Mouse (Mus musculus) thymus, postnatal 36 days (tissue): ENCODE data around the gene Med21.
A peak's percentile ranks its signal among the peaks of the same experiment; 100 is the strongest.

Experiments used
- DNase-seq, 2 experiments: peaks; one replicate each; pipeline ENCODE4 v3.0.0; 2022; ENCODE audit warnings: mixed read lengths in 2 of 2

Gene Med21

DNA sequence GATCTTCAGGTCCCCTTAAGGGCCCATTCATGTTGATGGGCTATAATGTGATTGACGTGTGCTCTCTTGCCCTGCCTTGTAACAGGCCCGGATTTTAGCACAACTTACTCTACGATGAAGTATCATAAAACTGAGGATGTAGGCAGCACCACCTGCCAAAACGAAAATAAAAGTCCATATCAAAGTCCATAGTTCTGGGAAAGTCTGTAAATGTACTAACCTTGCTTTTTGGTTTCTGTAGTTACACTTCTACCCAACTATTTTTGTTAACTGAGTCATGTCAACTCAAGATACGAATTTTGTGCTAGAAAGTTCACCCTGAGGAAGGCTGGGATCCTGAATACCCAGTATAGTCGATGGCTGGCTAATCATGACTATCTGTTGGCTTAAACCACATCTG is 1.4 kb upstream of the Med21 start:
- no peak for DNase-seq

DNA sequence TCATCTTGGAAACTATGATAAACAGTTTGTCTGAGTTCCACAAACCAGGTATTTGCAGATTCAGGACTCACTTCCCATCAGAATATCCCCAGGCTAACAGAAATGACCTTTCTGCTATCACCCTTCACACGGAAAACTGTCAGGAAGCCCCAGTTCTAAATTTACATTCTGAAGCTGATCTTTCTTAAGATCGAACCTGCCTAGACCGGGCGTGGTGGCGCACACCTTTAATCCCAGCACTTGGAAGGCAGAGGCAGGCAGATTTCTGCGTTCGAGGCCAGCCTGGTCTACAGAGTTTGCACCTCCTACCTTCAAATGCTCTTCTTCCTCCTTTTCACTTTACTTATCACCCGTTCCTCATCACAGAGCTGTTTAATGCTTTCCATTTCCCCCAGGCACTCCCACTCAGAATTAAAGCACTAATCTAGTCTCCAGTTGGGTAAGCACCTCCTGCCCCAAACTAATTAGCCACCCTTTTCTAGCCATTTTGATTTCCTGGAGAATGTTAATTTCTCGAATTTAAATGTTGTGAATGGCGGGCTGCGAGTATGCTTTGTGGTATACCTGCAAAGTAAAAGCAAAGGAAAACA is 631 bp upstream of the Med21 start:
- DNase-seq = peak; percentile 15 to 24

DNA sequence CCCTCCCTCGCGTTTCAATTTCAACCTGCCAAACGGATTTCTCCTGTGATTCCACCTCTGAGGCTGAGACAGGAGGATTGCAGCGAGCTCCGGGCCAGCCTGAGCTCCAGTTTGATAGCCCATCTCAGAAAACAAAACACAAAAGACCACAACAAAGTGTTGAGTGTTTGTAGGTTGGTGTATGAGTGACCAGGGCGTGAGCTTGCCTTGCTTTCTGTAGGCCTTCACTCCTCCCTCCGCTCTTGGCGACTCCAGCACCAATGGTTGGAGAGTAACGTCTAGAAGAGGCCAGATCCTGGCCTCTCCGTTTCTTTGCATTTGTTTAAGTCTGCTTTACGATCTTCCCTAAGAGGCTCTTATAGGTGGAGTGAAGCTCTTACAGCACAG is 830 bp downstream of the Med21 start:
- no peak for DNase-seq

DNA sequence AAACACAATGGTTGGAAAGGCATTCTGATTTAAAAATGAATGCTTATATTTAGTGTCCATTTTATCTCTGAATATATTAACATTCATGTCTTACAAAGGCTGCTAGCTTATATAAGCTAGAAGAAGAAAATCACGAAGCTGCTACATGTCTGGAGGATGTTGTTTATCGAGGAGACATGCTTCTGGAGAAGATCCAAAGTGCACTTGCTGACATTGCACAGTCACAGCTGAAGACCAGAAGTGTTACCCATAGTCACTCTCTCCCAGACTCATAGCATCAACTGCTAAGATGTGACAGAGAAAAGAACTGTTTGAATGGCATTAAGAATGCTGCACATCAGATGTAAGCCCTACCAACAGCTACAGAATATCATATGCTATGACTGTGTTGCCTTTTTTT is 7.7 kb downstream of the Med21 start:
- DNase-seq = no peak

DNA sequence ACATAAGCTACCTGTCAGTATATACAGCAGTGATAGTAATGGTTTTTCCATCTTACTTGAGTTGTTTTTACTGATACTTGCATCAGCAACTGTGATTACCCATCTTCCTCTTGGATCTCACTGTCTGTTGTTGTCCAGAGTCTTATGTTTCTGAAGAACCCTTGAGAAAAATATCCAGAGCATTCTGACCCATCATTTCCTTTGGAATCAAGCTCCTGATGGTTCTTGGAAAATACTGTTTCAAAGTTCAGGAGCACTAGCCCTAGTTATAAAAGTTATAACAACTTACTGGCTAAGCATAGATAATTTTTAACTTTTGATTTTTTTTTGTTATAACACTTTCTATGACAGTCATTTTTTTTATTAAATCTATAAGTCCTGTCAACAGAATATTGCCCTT is 9.1 kb downstream of the Med21 start:
- no peak for DNase-seq

DNA sequence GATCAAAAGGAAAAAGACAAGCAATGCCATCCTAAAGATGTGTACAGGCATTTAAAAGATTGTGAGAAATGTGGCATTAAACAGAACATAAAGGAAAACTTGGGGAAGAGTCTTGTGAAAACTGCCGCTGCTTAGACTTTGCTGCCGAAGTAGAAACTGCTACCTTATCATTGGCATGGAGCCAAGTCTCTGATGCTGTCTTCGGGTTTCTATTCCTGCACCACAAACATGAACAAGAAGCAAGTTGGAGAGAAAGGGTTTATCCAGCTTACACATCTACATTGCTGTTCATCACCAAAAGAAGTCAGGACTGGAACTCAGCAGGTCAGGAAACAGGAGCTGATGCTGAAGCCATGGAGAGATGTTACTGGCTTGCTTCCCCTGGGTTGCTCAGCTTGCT is 10.8 kb downstream of the Med21 start:
- DNase-seq = no peak

DNA sequence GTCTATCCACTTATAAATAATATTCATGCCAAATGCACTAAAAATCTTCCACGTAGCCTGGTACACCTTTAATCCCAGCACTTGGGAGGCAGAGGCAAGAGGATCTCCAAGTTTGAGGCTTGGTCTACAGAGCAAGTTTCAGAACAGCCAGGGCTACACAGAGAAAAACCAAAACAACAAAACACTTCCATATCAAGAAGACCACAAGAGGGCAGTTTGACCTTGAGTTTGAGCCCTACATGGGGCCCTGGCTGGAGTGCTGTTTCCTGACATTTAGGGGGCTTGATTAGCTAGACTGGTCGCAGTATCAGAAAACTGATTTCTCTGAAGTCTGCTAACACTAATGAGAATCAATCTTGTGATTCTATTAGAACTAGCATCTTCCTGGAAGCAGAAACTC is 18.2 kb downstream of the Med21 start:
- no peak for DNase-seq

DNA sequence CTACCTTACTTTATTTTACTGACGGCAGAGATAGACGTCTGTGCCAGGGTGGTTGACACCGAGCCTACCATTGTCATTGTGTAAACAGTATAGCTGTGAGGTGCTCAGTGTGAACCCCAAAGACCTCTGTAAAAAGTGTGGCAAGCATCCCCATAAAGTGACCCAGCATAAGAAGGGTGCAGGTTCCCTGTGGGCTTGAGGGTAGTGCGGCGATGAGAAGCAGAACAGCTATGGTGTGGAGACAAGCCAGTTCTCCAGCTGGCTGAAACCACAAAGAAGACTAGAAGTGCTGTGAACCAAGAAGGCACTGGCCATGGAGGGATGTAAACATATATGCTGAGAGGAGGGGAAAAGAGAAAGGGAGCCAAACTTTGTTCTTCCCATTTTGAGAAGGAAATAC is 19.3 kb downstream of the Med21 start:
- DNase-seq = no peak

DNA sequence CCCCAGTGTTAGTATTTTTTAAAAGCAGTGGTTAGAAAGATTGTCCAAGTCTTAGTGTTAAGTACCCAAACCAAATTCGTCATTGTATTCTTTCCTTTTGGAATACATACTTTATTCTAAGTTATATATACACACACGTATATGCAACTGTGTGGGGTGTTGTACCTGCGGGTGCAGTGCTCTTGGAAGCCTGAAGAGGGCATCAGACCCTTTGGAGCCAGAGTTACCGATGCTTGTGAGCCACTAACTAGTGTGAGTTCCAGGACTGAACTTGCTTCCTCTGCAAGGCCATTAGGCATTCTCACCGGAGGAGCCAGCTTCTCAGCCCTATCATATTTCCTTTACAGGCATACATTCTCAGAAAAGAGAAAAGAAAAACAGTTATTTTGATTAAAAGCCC is 20.3 kb downstream of the Med21 start:
- peak; percentile 51 to 55 for DNase-seq

DNA sequence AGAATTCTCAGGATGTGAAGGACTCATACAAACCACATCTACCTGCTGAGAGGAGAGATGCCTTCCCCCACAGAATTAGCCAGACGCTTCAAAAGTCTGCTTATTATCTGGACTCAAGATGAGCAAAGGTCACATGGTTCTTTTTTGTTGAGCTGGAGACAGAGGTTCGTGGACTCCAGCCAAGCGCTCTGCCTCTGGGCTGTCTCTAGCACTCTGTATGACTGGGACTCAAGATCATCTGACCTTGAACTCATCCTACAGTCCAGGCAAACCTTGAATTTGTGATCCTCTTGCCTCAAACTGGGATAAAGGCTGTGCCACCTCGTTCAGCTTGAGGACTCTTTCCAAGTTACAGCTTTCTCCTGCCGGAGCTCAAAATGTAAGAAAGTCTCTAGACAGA is 21.8 kb downstream of the Med21 start:
- no peak for DNase-seq

DNA sequence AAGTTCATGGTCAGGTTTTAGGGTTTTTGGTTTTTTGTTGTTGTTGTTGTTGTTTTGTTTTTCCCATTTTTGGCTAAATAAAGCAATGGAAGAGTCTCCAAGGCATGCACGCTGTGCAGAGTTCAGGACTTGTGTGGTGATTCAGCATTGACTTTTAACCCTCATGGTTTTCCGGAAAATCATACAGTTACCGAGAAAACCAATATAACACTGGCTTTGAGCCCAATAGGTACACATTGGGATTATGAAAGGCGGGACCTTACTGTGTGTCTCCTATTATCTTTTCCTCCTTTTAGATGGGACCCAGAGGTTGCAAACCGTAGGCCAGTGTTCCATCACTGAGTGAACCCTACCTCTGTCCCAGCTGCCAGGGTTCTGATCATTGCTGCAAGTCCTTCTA is 22.6 kb downstream of the Med21 start:
- DNase-seq = no peak

DNA sequence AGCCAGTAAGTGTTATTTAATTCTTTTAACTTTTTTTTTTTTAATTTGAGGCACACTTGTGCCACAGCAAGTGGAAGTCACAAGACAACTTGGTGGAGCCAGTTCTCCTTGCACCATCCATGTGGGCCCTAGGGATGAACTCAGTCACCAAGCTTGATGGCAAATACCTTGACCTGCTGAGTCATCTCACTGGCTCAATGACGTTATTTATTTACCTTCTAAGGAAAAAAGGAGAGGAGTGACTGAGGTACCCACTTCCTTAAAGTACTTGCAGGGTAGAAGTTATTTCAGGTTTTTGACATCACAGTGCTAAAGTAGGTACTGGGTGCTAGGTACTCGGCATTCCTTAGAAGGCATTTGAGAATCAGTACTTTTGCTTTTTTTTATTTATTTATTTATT is 23.1 kb downstream of the Med21 start:
- no peak for DNase-seq

DNA sequence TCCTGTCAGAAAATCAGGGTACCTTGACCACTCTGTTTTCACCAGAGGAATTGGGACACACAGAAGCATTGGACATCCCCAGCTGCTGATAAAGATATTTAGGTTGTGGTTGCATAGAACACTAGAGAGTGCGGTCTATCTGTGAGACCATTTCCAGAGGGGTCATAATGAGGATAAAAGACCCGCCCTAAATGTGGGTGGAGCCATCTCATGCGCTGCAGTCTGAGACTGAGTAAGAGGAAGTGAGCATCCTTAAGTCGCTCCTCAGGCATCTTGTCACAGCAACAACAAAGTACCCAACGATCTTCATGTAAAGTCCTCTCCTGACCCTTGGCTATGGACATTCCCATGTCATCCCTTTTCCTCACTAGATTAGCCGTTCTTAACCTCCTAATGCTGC is 24.5 kb downstream of the Med21 start:
- DNase-seq = no peak

DNA sequence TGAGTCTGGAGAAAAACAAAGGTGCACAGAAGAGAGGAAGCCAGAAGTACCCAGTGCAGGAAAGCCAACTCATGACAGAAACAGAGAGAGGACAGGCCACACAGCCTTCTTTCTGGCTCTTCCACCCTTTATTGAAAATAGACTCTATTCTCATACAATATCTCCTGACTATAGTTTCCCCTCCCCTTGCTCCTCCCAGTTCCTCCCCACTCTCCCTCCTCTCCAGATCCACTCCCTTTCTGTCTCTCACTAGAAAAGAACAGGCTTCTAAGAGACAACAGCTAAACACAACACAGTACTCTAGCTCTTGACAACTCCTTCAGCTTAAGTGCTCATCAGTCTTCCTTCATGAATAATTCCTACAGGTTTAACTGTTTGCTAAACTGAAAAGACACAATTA is 26.3 kb downstream of the Med21 start:
- no peak for DNase-seq

DNA sequence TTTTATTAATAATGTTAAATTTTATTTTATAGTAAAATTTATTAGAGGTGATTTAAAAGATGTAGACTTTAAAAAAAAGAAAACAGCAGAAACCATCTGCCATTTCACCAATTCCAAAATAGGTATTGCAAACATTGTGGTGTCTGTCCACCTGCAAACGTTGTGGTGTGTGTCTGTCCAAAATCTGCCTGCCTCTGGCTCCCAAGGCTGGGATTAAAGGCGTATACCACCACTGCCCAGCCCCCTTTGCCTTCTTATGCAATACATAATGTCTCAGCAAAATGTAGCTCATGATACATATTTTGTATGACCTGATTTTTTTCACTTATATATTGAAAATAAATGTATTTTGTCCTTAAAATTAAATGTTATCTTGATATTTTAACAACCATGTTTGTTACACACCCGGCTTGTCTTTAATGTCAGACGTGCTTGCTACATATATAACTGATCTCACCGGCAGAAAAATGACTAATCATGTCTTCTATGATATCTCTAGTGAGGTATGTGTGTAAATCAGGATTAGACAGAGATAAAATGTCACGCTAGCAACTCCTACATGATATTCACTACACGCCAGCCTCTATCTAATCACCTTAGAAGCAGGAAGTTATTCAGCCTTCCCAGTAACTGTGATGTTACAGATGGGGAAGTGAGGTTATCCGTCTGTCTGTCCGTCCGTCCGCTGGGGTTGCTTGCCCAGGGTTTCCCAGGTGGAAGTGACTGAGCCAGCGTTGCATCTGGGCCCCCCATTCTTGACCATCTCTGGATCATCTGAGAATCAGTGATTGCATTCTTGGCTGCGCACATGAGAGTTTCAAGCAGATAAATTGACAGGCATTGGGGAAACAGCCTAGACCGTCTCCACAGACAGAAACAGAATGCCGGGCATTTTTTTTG is 28.9 kb downstream of the Med21 start:
- no peak for DNase-seq

DNA sequence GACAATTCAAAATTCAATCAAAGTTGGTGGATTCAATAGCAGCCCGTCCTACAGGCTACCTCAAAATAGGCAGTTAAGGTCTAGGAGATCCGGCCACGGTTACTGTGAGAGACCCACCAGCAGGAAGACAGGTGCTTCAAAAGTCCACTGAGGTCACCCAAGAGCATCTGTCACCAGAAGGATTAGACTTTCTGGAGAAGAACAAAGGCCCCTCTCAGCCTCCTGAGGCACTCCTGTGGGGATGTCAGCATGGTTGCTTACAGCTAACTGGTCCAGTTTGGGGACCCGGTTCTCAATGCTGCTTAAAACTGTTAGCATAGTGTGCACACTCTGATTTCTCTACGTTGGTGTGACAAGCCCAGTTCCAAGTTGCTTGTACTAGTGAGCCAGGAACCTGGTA is 29.8 kb downstream of the Med21 start:
- DNase-seq = no peak

DNA sequence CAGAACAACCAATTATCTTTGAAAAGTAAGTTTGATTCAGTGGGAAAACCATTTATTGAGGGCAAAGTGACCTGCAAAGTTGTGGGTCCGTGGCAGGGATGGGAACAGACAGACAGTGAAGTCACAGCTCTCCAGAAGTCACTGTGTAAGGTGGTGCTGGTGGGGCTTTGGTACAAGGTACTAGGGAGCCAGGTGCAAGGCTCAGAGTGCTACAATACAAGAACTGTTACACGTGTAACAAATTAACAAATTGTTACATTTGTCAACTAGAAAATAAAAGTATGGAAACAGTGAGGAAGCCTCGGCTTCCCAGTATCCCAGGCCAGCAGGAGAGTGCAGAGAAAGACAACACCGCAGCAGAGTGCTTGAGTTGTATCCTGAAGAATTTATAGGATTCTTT is 31.3 kb downstream of the Med21 start:
- DNase-seq = no peak

DNA sequence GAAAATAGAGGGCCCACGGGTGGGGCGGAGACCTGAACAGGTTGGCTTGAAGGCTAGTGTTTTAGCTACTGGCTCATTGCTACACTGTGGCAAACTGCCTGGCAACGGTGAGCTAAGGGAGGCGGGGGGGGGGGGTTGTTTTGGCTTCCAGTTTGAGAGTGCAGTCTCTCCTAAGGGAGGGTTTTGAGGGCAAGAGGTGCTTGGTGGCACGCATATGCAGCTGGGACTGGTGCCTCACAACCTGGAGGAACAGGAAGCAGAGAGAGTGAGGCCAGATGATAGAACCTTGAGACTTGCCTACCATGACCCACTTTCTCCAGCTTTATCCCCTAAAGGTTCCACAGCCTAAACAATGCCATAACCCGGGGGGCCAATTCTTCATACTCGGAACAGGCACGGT is 32.1 kb downstream of the Med21 start:
- peak; percentile 14 to 46 for DNase-seq

DNA sequence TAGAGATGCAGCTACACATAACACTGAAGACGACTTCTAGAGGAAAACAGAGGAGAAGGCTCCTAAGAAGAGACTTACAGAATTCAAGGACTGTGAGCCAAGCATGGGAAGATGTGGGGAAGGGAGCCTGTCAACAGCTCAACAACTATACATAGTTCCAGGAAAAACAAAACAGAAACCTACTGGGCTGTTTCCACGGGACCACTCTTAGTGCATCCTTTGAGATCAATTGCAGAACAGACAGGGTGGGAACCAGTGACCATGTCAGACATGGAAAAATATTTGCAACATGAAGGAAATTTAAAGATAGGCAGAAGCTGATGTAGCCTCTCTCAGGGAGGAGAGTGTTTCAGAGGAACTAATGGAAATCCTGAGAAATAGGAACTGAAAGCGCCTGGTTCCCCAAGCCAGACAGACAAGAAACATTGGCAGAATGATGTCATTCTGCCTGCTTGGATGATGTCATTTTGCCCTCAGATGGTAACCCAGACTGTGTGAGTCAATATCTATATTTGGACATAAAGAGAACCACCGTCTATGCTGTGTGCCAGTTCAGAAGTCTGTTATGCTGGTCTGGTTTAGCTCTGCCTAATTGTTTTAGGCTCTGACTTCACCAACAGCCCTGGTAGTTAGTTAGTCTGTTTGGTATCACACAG is 32.7 kb downstream of the Med21 start:
- DNase-seq = no peak

DNA sequence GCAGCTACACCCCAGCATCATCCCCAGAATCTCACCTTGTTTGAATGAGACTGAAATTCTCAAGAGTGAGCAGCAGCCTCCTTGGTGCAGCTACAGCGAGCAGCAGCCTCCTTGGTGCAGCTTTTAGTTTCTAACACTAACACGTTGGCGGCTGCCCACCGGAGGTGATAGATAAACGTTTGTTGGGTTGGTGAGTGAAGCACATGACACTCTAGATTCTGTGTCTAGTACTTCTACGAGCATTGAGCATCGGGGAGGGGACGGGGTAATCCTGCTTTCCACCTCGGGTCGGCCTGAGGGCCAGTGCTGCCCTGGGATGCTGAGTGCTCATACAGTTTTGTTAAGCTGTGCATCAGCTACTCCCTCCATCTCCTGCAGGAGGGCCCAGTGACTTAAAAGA is 34.6 kb downstream of the Med21 start:
- no peak for DNase-seq

DNA sequence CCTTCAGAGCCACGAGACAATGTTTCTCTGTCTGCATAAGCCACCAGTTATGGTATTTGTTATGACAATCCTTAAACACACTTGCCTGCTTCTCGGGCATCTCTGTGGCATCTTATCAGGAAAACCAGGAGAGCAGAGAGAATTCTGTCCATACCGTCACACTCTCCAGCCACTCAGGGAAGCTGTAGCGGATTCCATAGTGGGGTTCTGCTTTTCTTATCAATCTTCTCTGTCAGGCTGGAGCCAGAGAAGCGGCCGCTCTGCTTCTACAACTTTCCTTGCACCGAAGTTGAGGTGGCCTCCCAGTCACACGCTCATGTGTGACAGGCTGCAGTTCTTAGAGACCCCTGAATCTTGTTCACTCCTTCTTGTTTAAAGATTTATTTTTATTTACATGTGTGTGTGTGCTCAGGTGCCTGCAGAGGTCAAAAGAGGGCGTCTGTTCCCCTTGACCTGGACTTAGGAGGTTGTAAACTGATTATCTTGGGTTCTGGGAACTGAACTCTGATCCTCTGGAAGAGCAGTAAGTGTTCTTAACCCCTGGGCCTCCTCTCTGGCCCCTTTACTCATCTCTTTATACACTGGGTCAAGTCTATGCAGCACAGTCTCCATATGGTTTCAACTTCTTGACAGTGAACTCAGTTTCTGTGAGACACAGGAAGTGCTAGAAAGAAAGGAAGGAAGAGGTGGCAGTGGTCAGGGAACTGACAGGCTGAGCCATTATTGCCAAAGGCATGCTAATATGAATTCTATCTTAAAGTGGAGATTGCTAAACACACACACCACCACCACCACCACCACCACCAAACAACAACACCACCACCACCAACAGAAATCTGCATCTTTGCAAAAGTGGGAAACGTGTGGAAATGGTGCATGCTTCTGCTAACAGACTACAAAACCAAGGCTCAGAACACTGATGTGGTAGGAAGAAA is 36.1 kb downstream of the Med21 start:
- DNase-seq = no peak

DNA sequence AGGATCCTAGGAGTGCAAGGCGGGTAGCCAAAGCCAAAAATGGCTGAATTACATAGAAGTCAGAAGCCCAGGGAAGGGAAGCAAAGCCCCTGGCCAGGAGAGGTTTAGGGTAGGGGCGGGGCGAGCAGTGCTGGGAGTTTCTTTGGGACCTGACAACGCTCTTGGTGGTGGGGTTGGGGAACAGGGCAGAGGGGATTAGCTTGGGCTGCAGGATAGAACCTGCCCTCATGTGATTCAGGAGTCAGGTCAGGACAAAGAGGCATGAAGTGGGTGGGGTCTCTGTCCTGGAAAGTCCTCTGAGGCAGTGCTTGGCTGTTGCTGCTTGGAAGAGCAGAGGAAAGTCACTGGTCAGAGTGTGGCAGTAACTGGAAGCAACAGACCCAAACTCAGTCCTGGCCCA is 41.5 kb downstream of the Med21 start:
- no peak for DNase-seq

DNA sequence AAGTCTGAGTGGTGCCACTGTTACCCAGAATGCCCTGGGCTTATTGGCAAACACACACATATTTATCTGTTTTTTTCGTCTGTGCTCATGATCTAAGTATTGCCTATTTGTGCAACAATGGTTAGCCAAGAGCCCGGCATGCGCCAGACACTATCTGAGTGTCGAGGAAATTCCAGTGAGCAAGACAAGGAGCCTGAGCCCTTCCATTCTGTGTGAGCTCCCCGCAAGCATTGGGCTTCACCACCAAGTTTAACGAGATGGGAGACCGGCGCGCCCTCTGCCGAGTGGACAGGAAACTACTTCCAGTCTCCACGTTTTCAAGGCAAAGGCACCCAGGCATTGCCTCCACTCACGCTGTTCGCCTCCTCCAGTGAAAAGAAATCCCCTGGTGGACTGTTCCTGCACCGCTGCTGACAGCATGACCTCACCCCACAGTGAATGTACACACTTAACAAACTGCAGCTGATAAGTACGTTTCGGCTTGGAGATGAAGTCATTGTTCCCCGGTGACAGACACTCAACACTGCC is 43.5 kb downstream of the Med21 start:
- DNase-seq = peak; percentile 57 to 59
